Comparison of ENCODE assay signal across 8 mouse cellular contexts in the genomic region with DNA sequence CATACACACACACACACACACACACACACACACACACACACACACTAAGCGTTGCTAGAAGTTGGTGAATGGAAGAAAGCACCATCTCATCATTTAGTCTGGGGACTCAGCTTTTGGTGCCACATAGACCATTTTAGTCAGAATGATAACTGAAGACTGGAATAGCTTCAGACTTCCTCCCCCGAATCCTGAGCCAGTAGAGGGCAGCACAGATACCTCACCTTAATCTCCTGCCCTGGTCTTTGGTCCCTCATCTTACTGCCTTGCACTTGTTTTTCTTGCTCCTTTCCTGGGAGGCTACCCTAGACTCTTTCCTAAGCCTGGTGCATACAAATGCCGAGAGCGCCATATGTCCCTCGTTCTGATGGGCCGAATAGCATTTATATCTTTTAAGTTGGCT. TPM values are rescaled to one million over a fixed set of nuclear protein-coding genes. Genes with fewer than 3 reads are reported as not detected.
A peak's percentile ranks its signal among the peaks of the same experiment; 100 is the strongest.
DNase-seq lines count a peak whose midpoint lies in the region; ATAC-seq and TF ChIP-seq lines count a peak whose summit lies in the region.

No protein-coding gene starts in this region.

- no peak for TF ChIP-seq POLR2A in brain, embryonic 14.5 days (IDR thresholded peaks at IDR 0.05; ENCODE audit: borderline replicate concordance, extremely low read depth, insufficient read depth, insufficient read length, poor library complexity, severe bottlenecking)

- H3K4me1 ChIP-seq in liver, postnatal 0 days (ENCODE audit: insufficient read depth): peaks cover 15% of the 10 kb centered on the region
- H3K4me1 ChIP-seq in liver, embryonic 12.5 days: no peaks in the 10 kb centered on the region

- H3K9ac ChIP-seq in liver, postnatal 0 days (replicated peaks): no peak overlapping the region
- no peak overlapping the region for H3K9ac ChIP-seq in liver, embryonic 12.5 days

- H3K27me3 ChIP-seq in liver, postnatal 0 days (ENCODE audit: insufficient read depth, low read length): no peaks in the 10 kb centered on the region
- H3K27me3 ChIP-seq in liver, embryonic 12.5 days (replicated peaks): no peaks in the 10 kb centered on the region; the same call in 1 of the 2 replicates

- TF ChIP-seq EP300 in liver, postnatal 0 days (IDR thresholded peaks at IDR 0.05; ENCODE audit: low read depth): no peak

- H3K9me3 ChIP-seq in liver, postnatal 0 days (ENCODE audit: low read length): no peaks in the 10 kb centered on the region
- no peaks in the 10 kb centered on the region for H3K9me3 ChIP-seq in liver, embryonic 12.5 days (replicated peaks)

- TF ChIP-seq CTCF in liver, postnatal 0 days (IDR thresholded peaks at IDR 0.05; ENCODE audit: low read depth): peak; percentile 55
- peak; percentile 34; the same call in 1 of the 2 replicates for TF ChIP-seq CTCF in brain, embryonic 14.5 days (IDR thresholded peaks at IDR 0.05; ENCODE audit: borderline replicate concordance, extremely low read depth, insufficient read depth, insufficient read length)

- peak; percentile 51; the same call in 1 of the 2 replicates for ATAC-seq in frontal cortex, adult (ENCODE audit: low TSS enrichment)
- ATAC-seq in liver, postnatal 0 days: no peak
- no peak for ATAC-seq in liver, embryonic 12.5 days

- no peaks in the 10 kb centered on the region for H3K36me3 ChIP-seq in liver, postnatal 0 days (replicated peaks; ENCODE audit: insufficient read depth, low read length)
- no peaks in the 10 kb centered on the region for H3K36me3 ChIP-seq in liver, embryonic 12.5 days

- no peak for DNase-seq in frontal cortex, postnatal 36 days (ENCODE audit: low spot score in 2 of 2)
- DNase-seq in liver, postnatal 0 days: peak; percentile 27
- DNase-seq in brain, embryonic 14.5 days (ENCODE audit: low read depth): peak; percentile 7
- peak; percentile 51 for DNase-seq in thymus, postnatal 14 days
- no peak for DNase-seq in spleen, postnatal 36 days (ENCODE audit: low spot score in 2 of 2)
- DNase-seq in ovary, postnatal 36 days (ENCODE audit: low spot score): no peak

- H3K27ac ChIP-seq in liver, postnatal 0 days (ENCODE audit: low read depth): no peak overlapping the region
- H3K27ac ChIP-seq in liver, embryonic 12.5 days: no peak overlapping the region

- H3K4me3 ChIP-seq in liver, postnatal 0 days (ENCODE audit: low read depth, low read length): no peak overlapping the region
- no peak overlapping the region for H3K4me3 ChIP-seq in liver, embryonic 12.5 days

- no peak overlapping the region for H3K4me2 ChIP-seq in liver, postnatal 0 days (ENCODE audit: low read depth, low read length)
- H3K4me2 ChIP-seq in liver, embryonic 12.5 days: no peak overlapping the region

- 57% methylated on average over 6 of the region's 6 CpGs for WGBS in liver, postnatal 0 days (ENCODE audit: insufficient replicate concordance)
- WGBS in liver, embryonic 12.5 days (ENCODE audit: insufficient replicate concordance): 51% methylated on average over 6 of the region's 6 CpGs

RNA-seq across cellular contexts. Expression of gene Tvp23b, which starts 35.3 kb away (rescaled TPM):
- 29.1 and 29.4 TPM in 2 replicates for polyA plus RNA-seq in liver, postnatal 0 days (2015; fragmentation: Nextera tagmentation; extraction: Ambion mirVana)
- 32.2 and 35.0 TPM in 2 replicates for polyA plus RNA-seq in liver, embryonic 12.5 days (2016; fragmentation: Nextera tagmentation; extraction: Ambion mirVana)
- 25.7 and 29.3 TPM in 2 replicates for polyA plus RNA-seq in brain, embryonic 14.5 days (2012; rRNA removed)

RNA-seq across cellular contexts. Expression of gene Cdrt4, which starts 36.5 kb away (rescaled TPM):
- polyA plus RNA-seq in liver, postnatal 0 days (2015; fragmentation: Nextera tagmentation; extraction: Ambion mirVana): not detected in 2 replicates
- not detected in 2 replicates for polyA plus RNA-seq in liver, embryonic 12.5 days (2016; fragmentation: Nextera tagmentation; extraction: Ambion mirVana)
- 0.10 and 0.12 TPM in 2 replicates for polyA plus RNA-seq in brain, embryonic 14.5 days (2012; rRNA removed)

Comparison
In these comparisons a context has a peak if more than half of its experiments do, and no peak if none do; other contexts are left out.
1. DNase-seq: peak in liver, postnatal 0 days (single experiment), brain, embryonic 14.5 days (single experiment) and thymus, postnatal 14 days (single experiment); none in frontal cortex, postnatal 36 days (0 of 2), spleen, postnatal 36 days (0 of 2) and ovary, postnatal 36 days (single experiment).